Mouse (Mus musculus) kidney, embryonic 16.5 days (tissue): ENCODE data around the gene Supt6. TPM values are rescaled to one million over a fixed set of nuclear protein-coding genes. Genes with fewer than 3 reads are reported as not detected.
A peak's percentile ranks its signal among the peaks of the same experiment; 100 is the strongest.
"Not testable (repeated sequence)": the region's sequence is repeated elsewhere in the genome, so short reads cannot be mapped to it uniquely, and the experiment has no call there.

Experiments
- ATAC-seq: fragments of 200-750 bp; cut with Nextera tagmentation; 2 replicates; pipeline ENCODE4 v1.8.0; 2017; ENCODE audit warnings: moderate TSS enrichment; ENCODE audit not compliant: low FRiP score, low TSS enrichment
- H3K27ac ChIP-seq: fragments of 300-500 bp; sonication (generic); 2 replicates; pipeline ENCODE4 v1.5.1; 2014; ENCODE audit warnings: low read length
- H3K27me3 ChIP-seq: fragments of 300-500 bp; sonication (generic); 2 replicates; pipeline ENCODE4 v1.6.1; 2014; ENCODE audit warnings: low read length, control low read depth, mixed read lengths; ENCODE audit not compliant: insufficient read depth
- H3K36me3 ChIP-seq: fragments of 300-500 bp; sonication (generic); 2 replicates; pipeline ENCODE4 v1.6.1; 2014; ENCODE audit warnings: low read length, control low read depth, mixed read lengths; ENCODE audit not compliant: insufficient read depth
- H3K4me1 ChIP-seq: fragments of 300-500 bp; sonication (generic); 2 replicates; pipeline ENCODE4 v1.6.1; 2014; ENCODE audit warnings: low read length, control low read depth, mixed read lengths; ENCODE audit not compliant: insufficient read depth
- H3K4me2 ChIP-seq: fragments of 300-500 bp; sonication (generic); replicated peaks from 2 replicates; pipeline ENCODE4 v1.6.1; 2014; ENCODE audit warnings: low read depth, low read length
- H3K4me3 ChIP-seq: fragments of 300-500 bp; sonication (generic); 2 replicates; pipeline ENCODE4 v1.5.1; 2014; ENCODE audit warnings: mild to moderate bottlenecking, low read length
- H3K9ac ChIP-seq: fragments of 300-500 bp; sonication (generic); replicated peaks from 2 replicates; pipeline ENCODE4 v1.6.1; 2014; ENCODE audit warnings: low read length
- H3K9me3 ChIP-seq: fragments of 300-500 bp; sonication (generic); 2 replicates; pipeline ENCODE4 v1.6.1; 2016; ENCODE audit warnings: low read length, control low read depth
- WGBS: fragments of 180-500 bp; shearing (Covaris S2); extraction: QIAGEN DNeasy Blood & Tissue Kit; methylation state at CpG from one replicate; pipeline ENCODE4 v1.1.7; 2014; 5-methylcytosine and 5-hydroxymethylcytosine counted together
- polyA plus RNA-seq: library from polyadenylated mRNA; unstranded; fragments of >200 nt; fragmentation: Nextera tagmentation; extraction: Ambion mirVana; gene quantifications from 2 replicates; pipeline ENCODE4 v1.2.1, GENCODE M21; 2015

The Supt6 gene
- 31.5 and 33.5 TPM in 2 replicates for polyA plus RNA-seq

DNA sequence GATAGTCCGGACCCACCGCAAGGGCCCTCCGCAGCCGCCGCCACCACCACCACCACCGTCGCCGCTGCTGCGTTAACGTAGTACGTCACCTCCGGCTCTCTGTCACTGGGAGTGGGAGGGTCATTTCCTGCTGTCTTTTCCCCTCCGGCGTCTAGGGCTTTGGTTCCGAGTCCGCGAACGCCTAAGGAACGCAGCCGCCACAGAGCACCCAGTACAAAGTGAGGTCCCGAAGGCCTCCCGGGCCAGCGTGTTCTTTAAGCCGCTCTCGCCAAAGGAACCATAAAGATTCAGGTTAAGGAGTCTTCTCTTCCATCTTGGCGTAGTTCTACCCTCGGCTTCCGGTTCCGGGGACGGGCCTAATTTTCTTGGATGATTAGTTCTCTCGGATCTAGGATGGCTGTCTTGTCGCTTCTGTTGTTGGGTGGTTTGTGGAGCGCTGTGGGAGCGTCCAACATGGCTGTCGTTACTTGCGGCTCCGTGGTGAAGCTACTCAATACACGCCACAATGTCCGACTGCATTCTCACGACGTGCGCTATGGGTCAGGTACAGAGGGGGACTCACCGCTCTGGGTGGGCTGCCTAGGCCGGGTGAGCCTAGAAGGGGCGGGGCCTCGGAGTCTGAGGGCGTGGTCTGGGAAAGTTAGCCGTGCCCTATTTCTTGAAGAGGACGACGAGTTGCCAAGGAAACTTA is at the start of gene Supt6, which contains the start of gene Sdf2:
Supt6 (minus strand) TSS at position 361 of the 691 bp plus-strand sequence.
Sdf2 (plus strand) TSS at position 120 of the 691 bp plus-strand sequence.
- Histone ChIP-seq H3K4me3 (peak within 1 kb of the TSS; percentile 75), H3K27ac (peak within 1 kb of the TSS; percentile 97), H3K4me2 (peak within 1 kb of the TSS; percentile 76), H3K27me3 (no peaks in the 10 kb centered on the region), H3K4me1 (peaks cover 22% of the 10 kb centered on the region), H3K9ac (peak within 1 kb of the TSS; percentile 88), H3K9me3 (no peaks in the 10 kb centered on the region), H3K36me3 (peaks cover under 1% of the 10 kb centered on the region)
- under 1% methylated on average over 50 of the region's 50 CpGs for WGBS
- peak; percentile 96 for ATAC-seq

DNA sequence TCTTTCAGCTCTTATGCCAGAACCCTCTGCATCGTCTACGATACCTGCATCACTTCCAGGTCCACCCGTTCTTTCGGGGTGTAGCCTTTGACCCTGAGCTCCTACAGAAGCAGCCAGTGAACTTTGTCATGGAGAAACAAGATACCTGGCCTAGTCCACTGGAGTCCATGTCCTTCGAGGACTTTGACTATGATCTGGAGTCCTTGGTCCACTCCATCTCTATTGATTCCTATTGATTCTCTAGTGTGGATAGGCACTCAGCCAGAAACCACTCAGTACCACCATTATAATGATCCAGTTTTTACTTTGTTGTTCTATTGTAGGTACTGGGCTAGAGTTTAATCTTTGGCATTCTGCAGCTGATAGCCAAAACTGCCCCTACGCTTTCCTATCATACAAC is 48.8 kb upstream of the Supt6 start:
- H3K9me3 ChIP-seq: no peaks in the 10 kb centered on the region
- H3K9ac ChIP-seq: no peak overlapping the region
- no peak overlapping the region for H3K4me3 ChIP-seq
- ATAC-seq: no peak
- 90% methylated on average over 6 of the region's 6 CpGs for WGBS
- H3K4me1 ChIP-seq: no peaks in the 10 kb centered on the region
- no peak overlapping the region for H3K4me2 ChIP-seq
- peaks cover 33% of the 10 kb centered on the region for H3K36me3 ChIP-seq
- no peak overlapping the region for H3K27ac ChIP-seq
- H3K27me3 ChIP-seq: no peaks in the 10 kb centered on the region

DNA sequence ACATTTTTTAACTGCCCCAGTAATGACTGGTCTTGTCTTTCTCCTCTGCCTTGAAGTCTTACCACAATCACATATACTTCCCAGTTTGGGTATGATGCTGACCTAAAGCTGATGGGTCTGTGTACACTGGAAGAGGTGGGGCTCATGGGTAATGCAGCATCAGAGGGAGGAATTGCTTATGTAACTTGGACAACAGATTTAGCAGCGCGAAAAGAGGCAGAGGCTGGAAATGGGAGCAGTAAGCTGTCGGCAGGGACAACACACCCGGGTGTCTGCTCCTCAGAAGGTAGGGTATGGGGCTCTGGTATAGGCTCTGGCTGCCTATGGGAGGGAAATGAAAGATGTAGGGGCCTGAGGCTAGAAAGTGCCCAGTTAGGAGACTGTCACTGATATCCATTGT is 44.9 kb upstream of the Supt6 start, which contains the start of gene BC030499:
BC030499 (plus strand) TSS at position 188 of the 400 bp plus-strand sequence.
- no peak within 1 kb of the TSS for H3K27ac ChIP-seq
- no peaks in the 10 kb centered on the region for H3K4me1 ChIP-seq
- WGBS: 93% methylated on average over 4 of the region's 4 CpGs
- H3K4me3 ChIP-seq: no peak within 1 kb of the TSS
- peaks cover 63% of the 10 kb centered on the region for H3K36me3 ChIP-seq
- no peaks in the 10 kb centered on the region for H3K9me3 ChIP-seq
- no peak within 1 kb of the TSS for H3K4me2 ChIP-seq
- no peaks in the 10 kb centered on the region for H3K27me3 ChIP-seq
- no peak within 1 kb of the TSS for H3K9ac ChIP-seq
- ATAC-seq: no peak

DNA sequence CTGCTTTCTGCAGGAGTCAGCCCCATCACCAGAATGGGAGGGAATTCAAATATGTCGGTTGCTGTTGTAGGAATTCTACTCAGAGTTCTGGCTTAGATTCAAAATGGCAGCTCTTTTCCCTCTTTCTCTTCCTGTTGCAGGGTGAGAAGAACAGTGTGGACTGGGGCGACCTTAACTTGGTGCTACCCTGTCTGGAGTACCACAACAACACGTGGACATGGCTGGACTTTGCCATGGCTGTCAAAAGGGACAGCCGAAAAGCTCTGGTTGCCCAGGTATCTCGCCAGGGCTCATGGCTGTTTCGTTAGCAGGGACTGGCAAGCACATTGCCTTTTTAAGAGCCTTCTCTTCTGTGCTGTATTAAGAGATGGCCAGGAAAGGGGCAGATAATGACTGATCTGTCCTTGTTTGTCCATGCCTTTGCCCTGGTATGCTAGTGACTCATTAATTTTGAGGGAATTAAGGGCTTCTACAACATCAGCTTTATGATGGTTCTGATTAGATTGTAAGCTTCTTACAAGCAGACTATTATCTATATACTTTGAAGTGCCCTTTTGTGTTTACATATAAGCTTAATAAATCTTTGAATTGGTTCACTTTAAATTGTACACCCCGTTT is 43.5 kb upstream of the Supt6 start:
- no peak overlapping the region for H3K4me3 ChIP-seq
- H3K27ac ChIP-seq: no peak overlapping the region
- H3K9me3 ChIP-seq: no peaks in the 10 kb centered on the region
- no peaks in the 10 kb centered on the region for H3K4me1 ChIP-seq
- no peak for ATAC-seq
- peaks cover 77% of the 10 kb centered on the region for H3K36me3 ChIP-seq
- 90% methylated on average over 7 of the region's 7 CpGs for WGBS
- H3K4me2 ChIP-seq: no peak overlapping the region
- H3K9ac ChIP-seq: no peak overlapping the region
- H3K27me3 ChIP-seq: no peaks in the 10 kb centered on the region

DNA sequence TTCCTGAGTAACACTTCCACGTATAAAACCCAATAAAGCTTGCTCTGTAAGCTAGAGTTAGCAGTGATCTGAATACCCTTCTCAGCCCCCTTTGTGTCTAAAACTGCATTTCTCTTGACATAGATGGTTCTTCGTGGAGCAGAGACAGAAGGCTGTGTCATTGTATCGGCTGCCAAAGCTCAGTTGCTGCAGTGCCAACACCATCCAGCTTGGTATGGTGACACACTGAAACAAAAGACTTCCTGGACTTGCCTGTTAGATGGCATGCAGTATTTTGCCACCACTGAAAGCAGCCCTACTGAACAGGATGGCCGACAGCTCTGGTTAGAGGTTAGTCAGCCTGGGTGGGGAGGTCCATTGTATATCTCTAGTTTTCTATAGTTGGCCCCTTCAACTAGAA is 33.8 kb upstream of the Supt6 start:
- Histone ChIP-seq H3K27ac (no peak overlapping the region), H3K27me3 (no peaks in the 10 kb centered on the region), H3K4me2 (no peak overlapping the region), H3K36me3 (peaks cover 88% of the 10 kb centered on the region), H3K4me3 (no peak overlapping the region), H3K9me3 (no peaks in the 10 kb centered on the region), H3K9ac (no peak overlapping the region), H3K4me1 (no peaks in the 10 kb centered on the region)
- ATAC-seq: no peak
- 89% methylated on average over 4 of the region's 4 CpGs for WGBS

DNA sequence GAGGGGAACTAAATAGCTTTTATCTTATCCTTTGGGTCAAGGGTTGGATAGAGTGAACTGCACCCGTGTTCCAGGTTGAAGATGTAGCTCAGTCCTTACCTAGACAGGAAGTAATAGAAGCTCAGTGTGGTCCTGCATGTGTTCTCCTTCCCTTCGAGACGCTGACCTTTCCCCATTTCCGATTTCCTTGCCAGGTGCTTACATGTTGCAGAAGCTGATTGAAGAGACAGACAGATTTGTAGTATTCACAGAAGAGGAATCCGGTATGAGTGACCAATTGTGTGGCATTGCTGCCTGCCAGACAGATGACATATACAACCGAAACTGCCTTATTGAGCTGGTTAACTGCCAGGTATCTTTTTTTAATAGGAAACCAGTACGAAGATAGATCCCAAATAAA is 33.1 kb upstream of the Supt6 start:
- Histone ChIP-seq H3K4me1 (no peaks in the 10 kb centered on the region), H3K36me3 (peaks cover 88% of the 10 kb centered on the region), H3K9me3 (no peaks in the 10 kb centered on the region), H3K4me2 (no peak overlapping the region), H3K9ac (no peak overlapping the region), H3K27ac (no peak overlapping the region), H3K4me3 (no peak overlapping the region), H3K27me3 (no peaks in the 10 kb centered on the region)
- ATAC-seq: no peak
- whole genome bisulfite sequencing: 86% methylated on average over 7 of the region's 7 CpGs

DNA sequence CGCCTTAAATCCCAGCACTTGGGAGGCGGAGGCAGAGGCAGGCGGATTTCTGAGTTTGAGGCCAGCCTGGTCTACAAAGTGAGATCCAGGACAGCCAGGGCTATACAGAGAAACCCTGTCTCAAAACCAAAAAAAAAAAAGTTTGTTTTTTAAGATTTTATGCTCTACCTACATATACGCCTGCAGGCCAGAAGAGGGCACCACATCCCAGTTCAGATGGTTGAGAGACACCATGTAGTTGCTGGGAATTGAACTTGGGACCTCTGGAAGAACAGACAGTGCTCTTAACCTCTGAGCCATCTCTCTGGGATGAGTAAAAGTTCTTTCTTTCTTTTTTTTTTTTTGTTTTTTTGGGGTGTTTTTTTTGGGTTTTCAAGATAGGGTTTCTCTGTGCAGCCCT is 30.4 kb upstream of the Supt6 start:
- not testable (repeated sequence) for H3K4me2 ChIP-seq, ATAC-seq, H3K4me3 ChIP-seq, H3K4me1 ChIP-seq, H3K27ac ChIP-seq, H3K9ac ChIP-seq, H3K27me3 ChIP-seq, H3K9me3 ChIP-seq
- H3K36me3 ChIP-seq: peaks cover 93% of the 10 kb centered on the region
- WGBS: 95% methylated on average over 4 of the region's 4 CpGs

DNA sequence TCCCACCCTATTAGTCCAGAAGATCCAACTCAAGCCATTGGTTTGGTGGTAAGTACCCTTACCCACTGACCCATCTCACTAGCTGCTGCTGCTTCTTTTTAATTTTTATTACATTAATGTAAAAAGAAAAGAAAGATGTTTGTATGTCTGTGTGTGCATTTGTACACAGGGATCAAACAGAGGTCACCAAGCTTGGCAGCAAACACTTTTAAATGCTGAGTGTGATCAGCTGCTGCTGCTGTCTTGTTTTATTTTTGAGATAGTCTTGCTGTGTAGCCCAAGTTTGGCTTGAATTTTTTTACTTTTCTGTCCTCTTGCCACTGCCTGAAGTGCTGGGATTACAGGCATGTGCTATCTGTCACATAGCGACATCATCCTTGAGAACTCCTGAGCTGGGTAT is 29.8 kb upstream of the Supt6 start:
- Histone ChIP-seq H3K4me2 (no peak overlapping the region), H3K4me3 (no peak overlapping the region), H3K36me3 (peaks cover 89% of the 10 kb centered on the region), H3K27ac (no peak overlapping the region), H3K27me3 (no peaks in the 10 kb centered on the region), H3K9ac (no peak overlapping the region), H3K9me3 (no peaks in the 10 kb centered on the region), H3K4me1 (no peaks in the 10 kb centered on the region)
- no peak for ATAC-seq
- 93% methylated on average over 1 of the region's 1 CpGs for WGBS

DNA sequence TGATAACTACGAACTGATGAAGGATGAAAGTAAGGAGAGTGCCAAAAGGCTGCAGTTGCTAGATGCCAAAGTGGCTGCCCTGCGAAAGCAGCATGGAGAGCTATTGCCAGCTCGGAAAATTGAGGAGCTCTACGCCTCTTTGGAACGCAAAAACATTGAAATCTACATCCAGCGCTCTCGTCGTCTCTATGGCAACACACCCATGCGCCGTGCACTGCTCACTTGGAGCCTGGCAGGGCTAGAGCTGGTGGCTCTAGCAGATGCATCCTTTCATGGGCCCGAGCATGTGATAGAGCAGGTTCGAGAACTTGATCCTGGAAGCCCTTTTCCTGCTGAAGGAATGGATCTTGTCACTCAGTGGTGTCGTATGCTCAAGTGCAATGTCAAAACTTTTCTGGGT is 26.2 kb upstream of the Supt6 start:
- no peaks in the 10 kb centered on the region for H3K4me1 ChIP-seq
- no peak overlapping the region for H3K27ac ChIP-seq
- 89% methylated on average over 13 of the region's 13 CpGs for WGBS
- no peak overlapping the region for H3K4me3 ChIP-seq
- H3K27me3 ChIP-seq: no peaks in the 10 kb centered on the region
- no peaks in the 10 kb centered on the region for H3K9me3 ChIP-seq
- no peak overlapping the region for H3K9ac ChIP-seq
- peaks cover 85% of the 10 kb centered on the region for H3K36me3 ChIP-seq
- ATAC-seq: no peak
- no peak overlapping the region for H3K4me2 ChIP-seq

DNA sequence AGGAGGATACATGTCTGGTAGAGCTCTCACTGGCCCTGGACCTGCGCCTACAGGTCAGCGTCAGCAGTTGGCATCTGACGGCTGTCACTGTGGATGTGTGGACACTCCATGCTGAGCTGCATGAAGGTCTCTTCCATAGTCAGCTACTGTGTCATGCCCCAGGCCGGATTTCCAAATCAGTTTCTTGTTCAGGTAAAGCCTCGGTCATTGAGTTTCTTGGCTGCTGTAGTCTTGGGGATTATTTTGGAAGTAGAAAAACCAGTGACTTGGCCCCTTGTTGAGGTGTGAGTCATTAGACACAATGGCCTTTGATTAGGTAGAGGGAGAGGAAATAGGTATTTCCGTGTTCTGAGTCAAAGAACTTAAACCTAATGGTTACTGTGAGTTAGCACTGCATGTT is 19.8 kb upstream of the Supt6 start:
- H3K36me3 ChIP-seq: peaks cover 64% of the 10 kb centered on the region
- H3K9ac ChIP-seq: no peak overlapping the region
- H3K4me1 ChIP-seq: peaks cover 15% of the 10 kb centered on the region
- no peak overlapping the region for H3K27ac ChIP-seq
- H3K27me3 ChIP-seq: no peaks in the 10 kb centered on the region
- H3K4me2 ChIP-seq: no peak overlapping the region
- WGBS: 92% methylated on average over 6 of the region's 6 CpGs
- H3K4me3 ChIP-seq: no peak overlapping the region
- ATAC-seq: no peak
- H3K9me3 ChIP-seq: no peaks in the 10 kb centered on the region
